Mouse (Mus musculus): ENCODE results near the gene Cuedc1.

Cuedc1 gene

GRCm38 (mm10) chr11:88076394-88076793 is 21.5 kb upstream of the Cuedc1 start:
- in situ Hi-C loops (cut with MboI; ENCODE audit: low sequenced_read_pairs), result no loop called here

- in situ Hi-C loops (cut with MboI; ENCODE audit: low sequenced_read_pairs), result no loop called here
These were observed 14.2 kb upstream of the Cuedc1 start for GRCm38 (mm10) chr11:88083699-88084098.

DNA sequence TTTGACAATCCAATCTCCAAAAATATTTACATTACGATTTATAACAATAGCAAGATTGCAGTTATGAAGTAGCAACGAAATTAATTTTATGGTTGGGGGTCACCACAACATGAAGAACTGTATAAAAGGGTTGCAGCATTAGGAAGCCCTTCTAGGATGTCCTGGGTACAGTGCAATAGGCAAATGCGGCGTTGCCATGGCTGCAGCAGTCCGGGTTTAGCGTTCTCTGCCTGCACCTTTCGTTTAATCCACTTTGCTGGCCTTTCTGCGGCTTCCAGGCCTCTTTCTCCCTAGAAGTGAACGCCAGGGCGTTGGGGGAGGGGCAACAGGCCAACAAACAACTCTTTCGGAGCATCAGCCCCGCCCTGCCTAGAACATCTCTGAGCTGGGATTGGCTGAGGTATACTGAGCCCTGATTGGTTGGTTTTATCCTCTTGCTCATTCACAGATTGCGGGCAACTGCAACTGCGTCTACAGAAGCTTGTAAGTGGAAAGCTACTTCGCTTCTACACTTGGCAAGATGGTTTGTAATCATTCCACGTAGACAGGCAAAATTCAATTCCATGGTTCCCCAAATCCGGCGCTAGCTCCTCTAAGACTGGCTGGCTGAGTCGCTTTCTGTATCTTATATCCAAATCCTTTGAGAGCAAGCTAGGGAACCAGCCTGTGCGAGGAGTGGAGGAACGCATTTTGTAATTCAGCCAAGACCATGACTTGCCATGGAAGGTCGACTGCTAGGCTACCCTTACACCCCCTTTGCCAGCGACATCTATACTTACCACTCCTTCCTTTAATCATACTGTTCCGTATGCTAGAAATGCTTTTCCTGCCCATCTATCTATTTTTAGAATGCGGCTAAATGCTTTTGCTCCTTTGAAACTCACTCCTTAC is 10.9 kb upstream of the Cuedc1 start:
- in situ Hi-C loops (cut with MboI; ENCODE audit: low sequenced_read_pairs), result no loop called here

DNA sequence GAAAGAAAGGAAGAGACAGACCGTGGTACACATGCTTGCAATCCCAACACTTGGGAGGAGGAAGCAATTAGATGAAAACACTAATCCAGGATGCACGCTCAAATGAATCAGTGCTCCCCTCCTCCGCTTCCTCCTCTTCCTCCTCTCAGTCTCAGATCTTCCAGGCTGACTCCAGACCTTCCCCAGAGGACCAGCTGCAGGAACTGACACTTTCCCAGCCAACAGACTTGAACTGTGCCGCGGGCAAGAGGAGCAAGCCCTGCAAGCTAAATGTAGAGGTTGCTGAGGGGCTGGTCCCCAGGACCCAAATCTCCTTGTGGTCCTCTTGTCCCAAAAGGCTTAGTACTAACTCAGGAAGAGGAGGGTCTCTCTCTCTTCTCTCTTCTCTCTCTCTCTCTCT is 8.7 kb upstream of the Cuedc1 start:
- in situ Hi-C loops (cut with MboI; ENCODE audit: low sequenced_read_pairs), result no loop called here

GRCm38 (mm10) chr11:88090293-88090692 is 7.6 kb upstream of the Cuedc1 start:
- in situ Hi-C loops (cut with MboI; ENCODE audit: low sequenced_read_pairs), result no loop called here

DNA sequence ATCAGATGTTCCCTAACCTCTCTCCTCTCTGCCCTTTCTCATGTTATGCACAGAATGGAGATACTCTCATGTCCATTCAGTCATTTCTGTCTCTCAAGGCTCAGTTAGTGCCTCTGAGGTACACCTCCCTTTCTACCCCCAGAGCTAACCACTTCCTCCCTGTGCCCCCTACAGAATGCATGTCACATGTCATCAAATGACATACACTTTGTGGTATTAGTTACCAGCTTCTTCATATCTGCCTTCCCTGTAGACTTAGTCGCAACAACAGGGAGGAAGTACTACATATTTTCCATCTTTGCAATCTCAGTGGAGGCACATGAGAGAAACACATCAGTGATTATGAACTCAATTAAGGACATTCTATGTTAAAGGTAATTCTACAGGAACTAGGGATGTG is 5.9 kb upstream of the Cuedc1 start:
- in situ Hi-C loops (cut with MboI; ENCODE audit: low sequenced_read_pairs), result no loop called here

- in situ Hi-C loops (cut with MboI; ENCODE audit: low sequenced_read_pairs), result no loop called here
These were observed 685 bp upstream of the Cuedc1 start for GRCm38 (mm10) chr11:88097173-88097572.

- in situ Hi-C loops (cut with MboI; ENCODE audit: low sequenced_read_pairs), result no loop called here
These were observed 1.1 kb downstream of the Cuedc1 start for GRCm38 (mm10) chr11:88098787-88099598.

GRCm38 (mm10) chr11:88099599-88100023 is 1.8 kb downstream of the Cuedc1 start:
- in situ Hi-C loops (cut with MboI; ENCODE audit: low sequenced_read_pairs), result no loop called here

GRCm38 (mm10) chr11:88100170-88100569 is 2.3 kb downstream of the Cuedc1 start:
- in situ Hi-C loops (cut with MboI; ENCODE audit: low sequenced_read_pairs), result no loop called here

DNA sequence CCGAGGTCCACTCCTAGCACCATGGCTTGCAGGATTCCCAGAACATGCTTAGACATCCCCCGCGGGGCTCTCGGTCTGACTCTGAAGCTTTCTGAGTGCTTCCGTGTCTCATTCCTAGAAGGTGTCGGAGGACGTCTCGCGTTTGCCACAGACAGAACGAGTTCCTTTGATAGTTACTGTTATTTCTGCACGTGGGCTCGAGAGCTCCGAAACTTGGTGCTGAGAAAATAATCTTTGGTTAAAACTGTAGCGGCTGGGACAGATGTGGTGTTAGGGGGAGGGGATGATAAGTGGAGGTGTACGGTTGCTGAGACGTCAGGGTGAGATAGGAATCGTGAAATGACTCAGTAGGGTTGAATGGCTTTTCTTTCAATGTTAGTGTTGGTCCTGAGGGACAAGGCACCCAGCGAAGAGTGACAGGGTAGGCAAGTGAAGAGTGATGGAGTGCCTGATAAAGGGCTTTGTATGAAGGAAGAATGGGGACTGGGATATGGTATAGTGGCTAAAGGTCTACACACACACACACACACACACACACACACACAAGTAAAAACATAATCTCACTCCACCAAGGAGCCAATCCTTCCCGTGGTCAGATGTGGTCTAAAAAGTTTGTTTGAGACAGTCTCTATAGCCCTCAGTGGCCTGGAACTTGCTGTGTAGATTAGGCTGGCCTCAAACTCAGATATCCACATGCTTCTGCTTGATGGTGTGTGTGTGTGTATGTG is 5.5 kb downstream of the Cuedc1 start:
- in situ Hi-C loops (cut with MboI; ENCODE audit: low sequenced_read_pairs), result no loop called here

- in situ Hi-C loops (cut with MboI; ENCODE audit: low sequenced_read_pairs), result no loop called here
These were observed 7.8 kb downstream of the Cuedc1 start for GRCm38 (mm10) chr11:88105494-88106291.

GRCm38 (mm10) chr11:88106292-88106554 is 8.4 kb downstream of the Cuedc1 start:
- in situ Hi-C loops (cut with MboI; ENCODE audit: low sequenced_read_pairs), result no loop called here

DNA sequence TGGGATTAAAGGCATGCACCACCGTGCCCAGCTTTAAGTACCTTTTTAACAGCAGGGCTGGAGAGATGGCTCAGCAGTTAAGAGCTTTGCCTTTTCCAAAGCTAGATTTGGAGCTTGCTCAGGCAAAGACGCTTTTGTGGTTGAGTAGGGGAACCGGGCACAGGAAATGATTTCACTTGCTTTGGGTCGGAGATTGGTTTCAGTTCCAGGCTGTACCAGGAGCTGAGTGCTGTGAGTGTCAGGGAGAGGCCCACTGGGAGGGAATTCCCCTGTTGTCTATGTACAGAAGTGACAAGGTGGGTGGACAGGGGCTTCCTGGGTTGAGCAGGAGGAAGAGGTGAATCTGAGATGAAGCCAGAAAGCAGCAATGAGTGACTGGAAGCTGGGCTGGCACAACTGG is 9.5 kb downstream of the Cuedc1 start:
- in situ Hi-C loops (cut with MboI; ENCODE audit: low sequenced_read_pairs), result no loop called here

DNA sequence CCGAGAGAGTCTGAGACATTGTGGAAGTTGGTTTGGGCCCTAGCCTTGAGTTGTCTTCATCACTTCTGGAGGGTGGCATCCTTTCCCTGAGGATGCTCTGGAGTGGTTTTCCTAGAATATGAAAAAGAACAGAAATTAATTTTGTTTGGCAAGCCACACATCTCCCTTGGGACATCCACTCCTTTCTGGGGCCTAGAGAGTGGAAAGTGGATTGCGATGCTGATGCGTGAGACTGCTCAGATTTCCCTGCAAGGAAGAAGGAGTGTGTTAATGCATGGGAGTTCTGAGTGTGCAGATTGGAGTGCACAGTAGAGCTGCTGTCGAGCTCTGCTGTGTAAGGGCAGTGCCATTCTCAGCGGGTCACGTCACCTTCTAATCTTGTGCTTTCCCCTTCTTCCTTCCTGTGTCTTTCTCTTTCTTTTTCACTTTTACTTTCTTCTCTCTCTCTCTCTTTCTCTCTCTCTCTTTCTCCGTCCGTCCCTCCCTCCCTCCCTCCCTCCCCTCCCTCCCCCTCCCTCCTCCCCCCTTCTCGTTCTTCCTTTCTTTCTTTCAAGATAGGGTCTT is 12.3 kb downstream of the Cuedc1 start:
- in situ Hi-C loops (cut with MboI; ENCODE audit: low sequenced_read_pairs), result no loop called here

DNA sequence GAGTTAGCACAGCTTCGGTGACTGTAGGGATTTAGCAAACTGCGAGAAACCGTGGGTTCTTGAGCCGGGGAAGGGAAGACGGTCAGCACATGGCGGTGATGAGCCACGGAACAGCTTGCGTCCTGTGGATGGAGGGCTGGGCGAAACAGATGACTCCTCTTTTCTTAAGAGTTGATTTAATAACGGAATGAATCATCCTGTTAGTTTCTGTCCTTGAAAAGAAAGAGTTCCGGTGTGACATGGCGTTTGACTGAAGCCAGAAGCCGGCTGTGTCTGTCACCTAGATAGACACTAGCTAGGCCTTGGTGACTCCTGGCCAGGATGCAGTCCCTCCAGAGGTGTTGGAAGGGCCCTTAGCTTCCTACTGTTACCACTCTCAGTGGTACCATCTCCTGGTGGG is 14.2 kb downstream of the Cuedc1 start:
- in situ Hi-C loops (cut with MboI; ENCODE audit: low sequenced_read_pairs), result no loop called here

DNA sequence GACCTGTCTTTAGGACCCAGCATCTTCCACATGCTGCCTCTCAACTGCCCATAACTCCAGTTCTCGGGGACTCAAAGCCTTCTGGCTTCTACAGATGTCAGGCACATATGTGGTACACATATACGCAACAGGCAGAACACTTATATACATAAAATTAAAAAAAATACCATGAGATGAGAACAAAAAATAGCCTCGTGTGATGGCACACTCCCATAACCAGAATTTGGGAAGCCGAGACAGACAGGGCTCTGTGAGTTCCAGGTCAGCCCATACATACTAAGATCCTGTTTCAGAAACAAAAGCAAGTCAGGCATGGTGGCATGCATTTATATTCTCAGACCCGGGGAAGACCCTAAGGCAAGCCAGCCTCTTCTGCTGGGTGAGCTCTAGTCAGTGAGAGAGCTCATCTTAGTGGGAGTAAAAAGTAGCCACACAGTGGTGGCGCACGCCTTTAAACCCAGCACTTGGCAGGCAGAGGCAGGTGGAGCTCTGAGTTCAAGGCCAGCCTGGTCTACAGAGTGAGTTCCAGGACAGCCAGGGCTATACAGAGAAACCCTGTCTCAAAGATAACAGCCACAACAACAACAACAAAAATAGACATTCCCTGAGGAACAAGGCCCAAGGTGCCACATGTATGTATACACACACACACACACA is 14.9 kb downstream of the Cuedc1 start:
- in situ Hi-C loops (cut with MboI; ENCODE audit: low sequenced_read_pairs), result no loop called here

GRCm38 (mm10) chr11:88113543-88114271 is 15.8 kb downstream of the Cuedc1 start:
- in situ Hi-C loops (cut with MboI; ENCODE audit: low sequenced_read_pairs), result no loop called here

- in situ Hi-C loops (cut with MboI; ENCODE audit: low sequenced_read_pairs), result no loop called here
These were observed 17.0 kb downstream of the Cuedc1 start for GRCm38 (mm10) chr11:88114871-88115301.
